Mouse (Mus musculus) hindbrain, embryonic 13.5 days (tissue): ENCODE measurements around the gene Irgm2. TPM values are rescaled to one million over a fixed set of nuclear protein-coding genes. Genes with fewer than 3 reads are reported as not detected.
A peak's percentile ranks its signal among the peaks of the same experiment; 100 is the strongest.
"Not testable (repeated sequence)": the region's sequence is repeated elsewhere in the genome, so short reads cannot be mapped to it uniquely, and the experiment has no call there.

Source experiments
- ATAC-seq: fragments of 200-750 bp; cut with Nextera tagmentation; 2 replicates; pipeline ENCODE4 v1.8.0; 2017; ENCODE audit warnings: moderate TSS enrichment; ENCODE audit not compliant: low FRiP score
- H3K27ac ChIP-seq: fragments of 300-500 bp; sonication (generic); 2 replicates; pipeline ENCODE4 v1.5.1; 2015; ENCODE audit warnings: inconsistent platforms, mild to moderate bottlenecking, moderate library complexity
- H3K27me3 ChIP-seq: fragments of 300-500 bp; sonication (generic); 2 replicates; pipeline ENCODE4 v1.6.1; 2015; ENCODE audit warnings: mild to moderate bottlenecking, inconsistent platforms
- H3K36me3 ChIP-seq: fragments of 300-500 bp; sonication (generic); 2 replicates; pipeline ENCODE4 v1.6.1; 2015; ENCODE audit warnings: mild to moderate bottlenecking, inconsistent platforms
- H3K4me1 ChIP-seq: fragments of 300-500 bp; sonication (generic); replicated peaks from 2 replicates; pipeline ENCODE4 v1.6.1; 2015; ENCODE audit warnings: inconsistent platforms
- H3K4me2 ChIP-seq: fragments of 300-500 bp; sonication (generic); 2 replicates; pipeline ENCODE4 v1.6.1; 2015; ENCODE audit warnings: inconsistent platforms, mild to moderate bottlenecking, moderate library complexity
- H3K4me3 ChIP-seq: fragments of 300-500 bp; sonication (generic); 2 replicates; pipeline ENCODE4 v1.5.1; 2015; ENCODE audit warnings: mild to moderate bottlenecking, inconsistent platforms
- H3K9ac ChIP-seq: fragments of 300-500 bp; sonication (generic); 2 replicates; pipeline ENCODE4 v1.6.1; 2015; ENCODE audit warnings: mild to moderate bottlenecking, inconsistent platforms
- H3K9me3 ChIP-seq: fragments of 300-500 bp; sonication (generic); 2 replicates; pipeline ENCODE4 v1.6.1; 2016; ENCODE audit warnings: inconsistent platforms
- WGBS: fragments of 180-500 bp; shearing (Covaris S2); methylation state at CpG from one replicate; pipeline ENCODE4 v1.1.7; 2015; 5-methylcytosine and 5-hydroxymethylcytosine counted together
- polyA plus RNA-seq: library from polyadenylated mRNA; unstranded; fragments of >200 nt; fragmentation: Nextera tagmentation; extraction: Ambion mirVana; gene quantifications from 2 replicates; pipeline ENCODE4 v1.2.1, GENCODE M21; 2015

Gene Irgm2
- polyA plus RNA-seq, 1 experiment from 2014 or later, result 0.99 TPM

DNA sequence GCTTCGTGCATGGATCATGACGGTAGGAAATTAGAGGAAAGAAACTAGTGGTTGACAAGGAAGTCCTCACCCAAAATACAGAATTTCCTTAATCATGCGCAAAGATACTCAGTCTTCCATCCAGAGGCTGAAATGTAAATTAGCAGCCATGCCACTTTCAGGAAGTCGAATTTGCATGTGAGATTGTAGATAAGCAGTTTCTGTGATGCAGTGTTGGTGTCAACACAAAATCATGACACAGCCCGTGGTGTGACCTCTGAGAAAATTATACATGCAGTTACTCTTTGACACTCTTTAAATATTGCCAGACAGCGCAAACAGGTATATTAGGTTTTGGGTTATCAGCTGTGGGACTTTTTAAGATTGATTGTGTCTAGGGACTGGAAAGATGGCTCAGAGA lies 9.7 kb upstream of the Irgm2 start:
- Histone ChIP-seq H3K9ac (no peak overlapping the region), H3K4me3 (no peak overlapping the region), H3K27ac (no peak overlapping the region), H3K4me2 (no peak overlapping the region), H3K4me1 (no peaks in the 10 kb centered on the region), H3K27me3 (no peaks in the 10 kb centered on the region), H3K9me3 (no peaks in the 10 kb centered on the region), H3K36me3 (no peaks in the 10 kb centered on the region)
- ATAC-seq, result no peak
- 94% methylated on average over 6 of the region's 6 CpGs for whole genome bisulfite sequencing

DNA sequence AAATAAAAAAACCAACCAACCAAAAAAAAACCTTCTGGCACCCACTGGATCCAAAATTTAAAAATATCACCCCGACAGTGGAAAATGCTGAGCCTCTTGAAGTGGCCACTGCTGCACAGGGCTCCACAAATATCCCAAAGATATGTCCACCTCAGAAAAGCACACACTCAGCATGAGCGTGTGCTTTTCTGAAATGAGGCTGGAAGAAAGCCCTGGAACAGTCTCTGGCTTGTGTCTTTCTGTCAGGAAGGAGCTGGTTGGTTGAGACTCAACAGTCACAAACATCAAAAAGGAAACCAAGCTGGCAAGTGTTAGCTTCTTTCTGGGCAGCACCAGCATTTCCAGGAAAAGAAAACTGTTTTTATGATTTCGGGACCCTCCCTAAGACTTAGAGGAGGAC lies 6.1 kb upstream of the Irgm2 start:
- H3K36me3 ChIP-seq, result no peaks in the 10 kb centered on the region
- 85% methylated on average over 3 of the region's 3 CpGs for WGBS
- no peak for ATAC-seq

DNA sequence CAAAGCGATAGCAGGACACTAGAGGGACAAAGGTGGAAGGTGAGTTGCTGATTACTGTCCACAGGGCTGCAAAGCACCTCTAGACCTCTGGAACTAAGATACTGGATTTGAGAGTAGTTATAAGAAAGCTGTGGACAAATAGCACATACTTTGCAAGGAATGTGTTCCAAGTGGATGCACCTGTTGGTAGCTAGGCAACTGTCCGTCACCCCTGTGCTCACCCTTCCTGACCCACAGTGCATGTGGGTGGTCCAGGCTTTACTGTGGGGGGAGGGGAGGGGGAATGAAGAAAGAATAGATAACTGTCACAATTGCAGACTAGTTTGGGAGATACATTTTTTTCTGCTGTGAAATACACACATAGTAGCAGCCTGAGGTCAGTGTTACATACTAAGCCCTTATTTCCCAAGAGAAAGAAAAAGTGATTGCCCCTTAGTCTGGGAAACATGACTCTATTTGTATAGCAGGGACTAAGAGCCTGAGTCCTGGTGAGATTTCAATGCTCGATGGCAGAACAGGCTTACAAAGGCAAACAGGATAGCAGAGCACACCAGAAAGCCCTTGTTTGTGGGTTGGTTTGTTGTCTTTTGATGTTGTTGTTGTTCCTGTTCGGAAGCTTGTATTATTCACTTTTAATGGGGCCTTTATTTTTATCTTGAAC lies 5.4 kb upstream of the Irgm2 start:
- 52% methylated on average over 4 of the region's 4 CpGs for WGBS
- Histone ChIP-seq H3K9me3 (no peaks in the 10 kb centered on the region), H3K4me1 (0 out of 2 replicates have a peak, but pooled peaks cover under 1% of the 10 kb centered on the region), H3K9ac (no peak overlapping the region), H3K36me3 (no peaks in the 10 kb centered on the region), H3K4me2 (no peak overlapping the region), H3K27me3 (no peaks in the 10 kb centered on the region), H3K4me3 (no peak overlapping the region), H3K27ac (no peak overlapping the region)
- no peak for ATAC-seq

More for the DNA sequence above, 6.1 kb upstream of the Irgm2 start:
- no peak overlapping the region for H3K4me2 ChIP-seq
- no peaks in the 10 kb centered on the region for H3K4me1 ChIP-seq
- H3K9me3 ChIP-seq, result no peaks in the 10 kb centered on the region
- no peak overlapping the region for H3K4me3 ChIP-seq
- H3K27me3 ChIP-seq, result no peaks in the 10 kb centered on the region
- H3K27ac ChIP-seq, result no peak overlapping the region
- no peak overlapping the region for H3K9ac ChIP-seq

DNA sequence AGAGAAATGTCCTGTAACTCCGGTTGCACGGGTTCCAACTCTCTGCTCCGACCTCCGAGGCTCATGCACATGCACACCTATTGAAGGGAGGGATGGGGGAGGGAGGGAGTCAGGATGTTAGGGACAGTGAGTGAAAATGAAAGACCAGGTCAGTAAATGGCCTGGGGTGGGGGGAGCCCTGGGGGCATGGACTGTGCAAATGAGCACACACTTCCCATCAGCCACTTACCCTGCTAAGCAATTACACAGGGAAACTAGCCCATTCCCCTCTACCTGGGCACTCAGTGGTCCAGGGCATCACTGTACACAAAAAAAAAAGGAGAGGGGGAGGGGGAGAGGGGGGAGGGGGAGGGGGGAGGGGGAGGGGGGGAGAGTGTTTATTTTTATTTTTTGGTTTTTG lies 755 bp upstream of the Irgm2 start:
- peak overlapping the region; percentile 58 for H3K4me2 ChIP-seq
- 89% methylated on average over 4 of the region's 4 CpGs for WGBS
- no peak overlapping the region for H3K27ac ChIP-seq
- no peaks in the 10 kb centered on the region for H3K9me3 ChIP-seq
- no peaks in the 10 kb centered on the region for H3K27me3 ChIP-seq
- peaks cover 4% of the 10 kb centered on the region; the same call in 1 of the 2 replicates for H3K4me1 ChIP-seq
- H3K4me3 ChIP-seq, result no peak overlapping the region
- H3K9ac ChIP-seq, result no peak overlapping the region
- no peaks in the 10 kb centered on the region for H3K36me3 ChIP-seq
- no peak for ATAC-seq

- Histone ChIP-seq H3K36me3 (no peaks in the 10 kb centered on the region), H3K27me3 (no peaks in the 10 kb centered on the region), H3K27ac (no peak overlapping the region), H3K4me2 (no peak overlapping the region), H3K4me3 (no peak overlapping the region), H3K9ac (no peak overlapping the region), H3K4me1 (peaks cover 4% of the 10 kb centered on the region; the same call in 1 of the 2 replicates), H3K9me3 (no peaks in the 10 kb centered on the region)
- WGBS, result 93% methylated on average over 4 of the region's 4 CpGs
- ATAC-seq, result no peak
Measured at GRCm38 (mm10) chr11:58200226-58200625, 808 bp downstream of the Irgm2 start.

DNA sequence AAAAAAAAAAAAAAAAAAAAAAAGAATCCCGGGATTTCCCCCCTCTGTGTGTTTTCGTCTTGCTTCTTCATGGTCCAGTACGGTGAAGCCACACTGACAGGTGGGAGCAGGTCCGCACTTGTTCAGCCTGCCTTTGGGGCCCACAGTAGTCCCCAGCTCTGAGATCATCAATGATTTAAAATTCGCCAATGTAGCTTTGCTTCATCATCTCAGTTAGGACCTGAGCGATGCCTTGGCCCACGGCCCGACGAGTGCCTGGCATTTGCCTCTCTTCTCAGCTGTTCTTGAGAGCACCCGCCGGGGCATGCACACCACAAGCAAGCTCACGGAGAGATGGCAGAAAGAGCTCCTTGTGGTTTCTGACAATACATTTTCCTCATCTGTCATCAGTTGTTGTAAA lies 1.6 kb downstream of the Irgm2 start:
- 90% methylated on average over 12 of the region's 12 CpGs for WGBS
- Histone ChIP-seq H3K9me3 (no peaks in the 10 kb centered on the region), H3K36me3 (no peaks in the 10 kb centered on the region), H3K4me2 (no peak overlapping the region), H3K27ac (no peak overlapping the region), H3K4me1 (peaks cover 4% of the 10 kb centered on the region; the same call in 1 of the 2 replicates), H3K9ac (no peak overlapping the region), H3K27me3 (no peaks in the 10 kb centered on the region), H3K4me3 (no peak overlapping the region)
- no peak for ATAC-seq

DNA sequence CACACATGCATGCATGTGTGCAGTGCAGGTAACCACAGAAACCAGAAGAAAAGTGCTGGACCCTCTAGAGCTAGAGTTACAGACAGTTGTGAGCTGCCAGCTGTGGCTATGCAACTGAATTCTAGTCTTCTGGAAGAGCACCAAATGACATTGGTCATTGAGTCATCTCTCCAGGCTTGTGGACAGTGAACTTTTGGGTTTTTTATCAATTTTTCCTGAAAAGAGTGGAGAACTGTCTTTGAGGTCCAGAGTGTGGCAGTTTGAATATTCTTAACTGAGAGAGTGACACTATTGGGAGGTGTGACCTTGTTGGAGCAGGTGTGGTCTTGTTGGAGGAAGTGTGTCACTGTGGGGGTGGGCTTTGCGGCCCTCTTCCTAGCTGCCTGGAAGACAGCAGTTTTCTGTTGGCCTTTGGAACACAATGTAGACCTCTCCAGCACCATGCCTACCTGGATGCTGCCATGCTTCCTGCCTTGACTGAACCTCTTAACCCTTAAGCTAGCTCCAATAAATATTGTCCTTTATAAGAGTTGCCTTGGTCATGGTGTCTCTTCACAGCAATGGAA lies 11.0 kb downstream of the Irgm2 start:
- Histone ChIP-seq H3K9me3 (no peaks in the 10 kb centered on the region), H3K4me1 (0 out of 2 replicates have a peak, but pooled peaks cover 8% of the 10 kb centered on the region), H3K27ac (no peak overlapping the region), H3K4me3 (no peak overlapping the region), H3K27me3 (no peaks in the 10 kb centered on the region), H3K4me2 (no peak overlapping the region), H3K36me3 (no peaks in the 10 kb centered on the region), H3K9ac (no peak overlapping the region)
- 100% methylated on average over 1 of the region's 1 CpGs for WGBS
- no peak for ATAC-seq

- no peaks in the 10 kb centered on the region for H3K36me3 ChIP-seq
- no peak overlapping the region for H3K27ac ChIP-seq
- 32% methylated on average over 9 of the region's 9 CpGs for WGBS
- 0 out of 2 replicates have a peak, but pooled peaks cover 8% of the 10 kb centered on the region for H3K4me1 ChIP-seq
- no peak overlapping the region for H3K9ac ChIP-seq
- H3K4me2 ChIP-seq, result no peak overlapping the region
- ATAC-seq, result no peak
- no peaks in the 10 kb centered on the region for H3K9me3 ChIP-seq
- no peaks in the 10 kb centered on the region for H3K27me3 ChIP-seq
- no peak overlapping the region for H3K4me3 ChIP-seq
Measured at GRCm38 (mm10) chr11:58211062-58211681, 11.8 kb downstream of the Irgm2 start.

DNA sequence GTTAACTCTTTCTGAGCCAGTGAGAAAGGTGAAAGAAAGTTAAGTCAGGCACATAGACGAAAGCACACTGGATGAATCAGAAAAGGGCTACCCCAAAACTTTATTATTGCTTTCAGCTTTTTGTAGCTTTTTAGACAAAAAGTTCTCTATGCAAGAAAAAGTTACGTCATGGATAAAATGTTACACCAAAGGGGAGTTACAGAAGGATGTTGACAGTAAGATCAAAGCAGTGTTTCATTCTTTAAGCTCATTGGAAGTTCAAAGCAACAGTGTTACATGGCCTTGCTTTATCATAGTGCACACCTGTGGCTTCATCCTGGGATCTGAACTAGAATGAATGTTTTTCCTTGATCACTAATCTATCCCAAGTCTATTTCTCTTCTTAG lies 12.3 kb downstream of the Irgm2 start:
- Histone ChIP-seq H3K4me3 (no peak overlapping the region), H3K27ac (no peak overlapping the region), H3K4me1 (0 out of 2 replicates have a peak, but pooled peaks cover 8% of the 10 kb centered on the region), H3K27me3 (no peaks in the 10 kb centered on the region), H3K9me3 (no peaks in the 10 kb centered on the region), H3K9ac (no peak overlapping the region), H3K36me3 (no peaks in the 10 kb centered on the region), H3K4me2 (no peak overlapping the region)
- WGBS, result 20% methylated on average over 2 of the region's 2 CpGs
- ATAC-seq, result no peak

DNA sequence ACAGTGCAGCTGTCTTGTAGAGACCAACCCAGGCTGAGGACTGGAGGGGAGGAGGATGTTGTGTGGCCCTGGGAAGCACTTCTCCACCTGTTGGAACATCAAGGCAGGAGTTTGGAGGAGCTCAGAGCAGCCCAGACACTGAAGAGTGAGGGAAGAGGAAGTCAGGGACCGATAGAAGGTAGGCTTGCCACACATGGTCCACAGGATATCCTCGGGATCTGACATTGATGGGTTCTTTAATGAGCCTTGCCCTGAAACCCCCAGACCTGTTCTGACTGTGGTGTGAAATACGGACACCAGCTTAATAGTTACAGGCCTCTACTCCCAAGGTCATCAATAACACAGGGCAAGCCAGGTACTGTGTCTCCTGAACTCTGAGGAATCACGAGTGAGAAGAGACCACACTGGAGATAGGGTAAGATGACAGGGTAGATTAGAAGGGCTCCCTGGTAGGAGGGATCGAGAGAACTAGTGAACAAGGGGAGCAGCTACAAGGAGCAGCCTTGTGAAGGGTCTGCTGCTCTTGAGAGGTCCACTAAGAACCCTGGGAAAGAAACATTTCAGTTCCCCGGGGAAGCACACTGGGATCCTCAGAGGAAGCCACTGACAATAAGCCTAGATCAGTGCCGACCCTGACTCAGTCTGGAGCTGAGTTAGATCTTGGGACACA lies 14.4 kb downstream of the Irgm2 start:
- no peak for ATAC-seq
- no peaks in the 10 kb centered on the region for H3K36me3 ChIP-seq
- no peak overlapping the region for H3K9ac ChIP-seq
- 0 out of 2 replicates have a peak, but pooled peaks cover 8% of the 10 kb centered on the region for H3K4me1 ChIP-seq
- H3K27ac ChIP-seq, result no peak overlapping the region
- H3K9me3 ChIP-seq, result no peaks in the 10 kb centered on the region
- WGBS, result 85% methylated on average over 7 of the region's 7 CpGs
- no peaks in the 10 kb centered on the region for H3K27me3 ChIP-seq
- H3K4me3 ChIP-seq, result no peak overlapping the region
- no peak overlapping the region for H3K4me2 ChIP-seq

- H3K9ac ChIP-seq, result no peak overlapping the region
- no peak overlapping the region for H3K27ac ChIP-seq
- H3K36me3 ChIP-seq, result no peaks in the 10 kb centered on the region
- H3K27me3 ChIP-seq, result no peaks in the 10 kb centered on the region
- H3K4me3 ChIP-seq, result peak overlapping the region; percentile 29
- peak overlapping the region; percentile 41 for H3K4me2 ChIP-seq
- no peak for ATAC-seq
- WGBS, result 43% methylated on average over 17 of the region's 17 CpGs
- H3K9me3 ChIP-seq, result no peaks in the 10 kb centered on the region
- 0 out of 2 replicates have a peak, but pooled peaks cover 8% of the 10 kb centered on the region for H3K4me1 ChIP-seq
Measured at GRCm38 (mm10) chr11:58214391-58215048, 15.1 kb downstream of the Irgm2 start.

GRCm38 (mm10) chr11:58215049-58215430 lies 15.6 kb downstream of the Irgm2 start:
- 53% methylated on average over 2 of the region's 3 CpGs for WGBS
- peak overlapping the region; percentile 41; the same call in 1 of the 2 replicates for H3K4me2 ChIP-seq

More at GRCm38 (mm10) chr11:58215049-58215430, 15.6 kb downstream of the Irgm2 start:
- not testable (repeated sequence) for H3K4me3 ChIP-seq, H3K4me1 ChIP-seq, H3K27me3 ChIP-seq, H3K9me3 ChIP-seq, H3K36me3 ChIP-seq, H3K9ac ChIP-seq, ATAC-seq, H3K27ac ChIP-seq
